Mouse (Mus musculus) forebrain, embryonic 12.5 days (tissue): ENCODE measurements at regions not wholly inside any gene's neighbourhood (a gene's known extent, or its start where the extent isn't known, plus 50 kb on each side); places are given as distances from the start of the nearest gene placed in this dataset.

Experiments used
- ATAC-seq: fragments of 200-750 bp; cut with Nextera tagmentation; 2 replicates; pipeline ENCODE4 v1.8.0; 2017; ENCODE audit warnings: moderate TSS enrichment; ENCODE audit not compliant: low FRiP score
- H3K27ac ChIP-seq: fragments of 300-500 bp; sonication (generic); 2 replicates; pipeline ENCODE4 v1.5.1; 2016; ENCODE audit warnings: mild to moderate bottlenecking
- H3K27me3 ChIP-seq: fragments of 300-500 bp; sonication (generic); 2 replicates; pipeline ENCODE4 v1.6.1; 2016; ENCODE audit warnings: mild to moderate bottlenecking
- H3K36me3 ChIP-seq: fragments of 300-500 bp; sonication (generic); replicated peaks from 2 replicates; pipeline ENCODE4 v1.6.1; 2016; ENCODE audit warnings: mild to moderate bottlenecking
- H3K4me1 ChIP-seq: fragments of 300-500 bp; sonication (generic); 2 replicates; pipeline ENCODE4 v1.6.1; 2016
- H3K4me2 ChIP-seq: fragments of 300-500 bp; sonication (generic); 2 replicates; pipeline ENCODE4 v1.6.1; 2016; ENCODE audit warnings: mild to moderate bottlenecking, moderate library complexity
- H3K4me3 ChIP-seq: fragments of 300-500 bp; sonication (generic); replicated peaks from 2 replicates; pipeline ENCODE4 v1.5.1; 2016; ENCODE audit warnings: mild to moderate bottlenecking
- H3K9ac ChIP-seq: fragments of 300-500 bp; sonication (generic); 2 replicates; pipeline ENCODE4 v1.6.1; 2016; ENCODE audit warnings: mild to moderate bottlenecking
- H3K9me3 ChIP-seq: fragments of 300-500 bp; sonication (generic); 2 replicates; pipeline ENCODE4 v1.6.1; 2016
- WGBS: fragments of 180-500 bp; shearing (Covaris S2); methylation state at CpG from one replicate; pipeline ENCODE4 v1.1.7; 2016; 5-methylcytosine and 5-hydroxymethylcytosine counted together

DNA sequence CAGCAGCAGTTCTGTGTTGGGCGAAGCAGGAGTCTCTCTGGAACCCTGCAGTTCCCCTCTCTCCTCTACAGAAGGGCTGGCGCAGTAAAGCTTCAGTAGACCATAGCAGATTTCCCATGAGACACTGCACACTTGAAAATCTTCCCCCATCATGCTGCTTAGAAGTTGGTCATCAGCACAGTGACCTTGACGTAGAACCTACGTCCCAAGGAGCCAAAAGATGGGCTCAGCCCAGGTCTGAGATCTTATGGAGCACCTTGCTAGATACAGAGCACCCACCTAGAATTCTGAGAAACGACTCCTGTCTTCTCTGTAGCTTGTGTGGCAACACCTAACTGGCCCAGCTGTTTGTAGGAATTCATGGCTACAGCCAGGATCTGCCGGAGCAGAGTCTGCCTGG, 51.7 kb upstream of the Hmga2 start:
- 86% methylated on average over 6 of the region's 6 CpGs for WGBS
- no peak overlapping the region for H3K27ac ChIP-seq

GRCm38 (mm10) chr10:120526991-120527390, 50.7 kb upstream of the Hmga2 start:
- WGBS, result 90% methylated on average over 6 of the region's 6 CpGs
- Histone ChIP-seq H3K4me3 (no peak overlapping the region), H3K9me3 (no peaks in the 10 kb centered on the region), H3K27ac (no peak overlapping the region), H3K4me2 (no peak overlapping the region), H3K4me1 (no peaks in the 10 kb centered on the region), H3K27me3 (no peaks in the 10 kb centered on the region), H3K36me3 (no peaks in the 10 kb centered on the region), H3K9ac (no peak overlapping the region)
- ATAC-seq, result no peak

More for the DNA sequence above, 51.7 kb upstream of the Hmga2 start:
- no peaks in the 10 kb centered on the region for H3K36me3 ChIP-seq
- no peak for ATAC-seq
- no peak overlapping the region for H3K4me3 ChIP-seq
- no peaks in the 10 kb centered on the region for H3K4me1 ChIP-seq
- H3K9me3 ChIP-seq, result no peaks in the 10 kb centered on the region
- H3K4me2 ChIP-seq, result no peak overlapping the region
- no peaks in the 10 kb centered on the region for H3K27me3 ChIP-seq
- no peak overlapping the region for H3K9ac ChIP-seq
